Mouse (Mus musculus) liver, adult 2 months (tissue): Measurements from ENCODE around the gene Itpkb. TPM values are rescaled to one million over a fixed set of nuclear protein-coding genes. Genes with fewer than 3 reads are reported as not detected.

Source experiments
- DNase-seq: peaks from one replicate; pipeline ENCODE4 v3.0.0-alpha.2; 2011; ENCODE audit warnings: low read depth, low spot score; ENCODE audit errors: extremely low read depth
- H3K27ac ChIP-seq: fragments of 200-500 bp; replicated peaks from 2 replicates; pipeline ENCODE4 v1.5.1; 2012; ENCODE audit warnings: low read depth, mild to moderate bottlenecking, control low read depth, inconsistent platforms, low read length; ENCODE audit not compliant: insufficient read depth
- H3K27me3 ChIP-seq: fragments of 200-500 bp; 2 replicates; pipeline ENCODE4 v1.6.1; 2012; ENCODE audit warnings: mild to moderate bottlenecking, moderate library complexity, low read length, inconsistent platforms; ENCODE audit not compliant: control insufficient read depth, insufficient read depth
- H3K36me3 ChIP-seq: fragments of 200-500 bp; 2 replicates; pipeline ENCODE4 v1.6.1; 2012; ENCODE audit warnings: low read length, inconsistent platforms; ENCODE audit not compliant: control insufficient read depth, insufficient read depth
- H3K4me1 ChIP-seq: fragments of 200-500 bp; 2 replicates; pipeline ENCODE4 v1.6.1; 2011; ENCODE audit warnings: low read length; ENCODE audit not compliant: control insufficient read depth, insufficient read depth
- H3K4me3 ChIP-seq: fragments of 200-500 bp; 2 replicates; pipeline ENCODE4 v1.5.1; 2011; ENCODE audit warnings: low read depth, mild to moderate bottlenecking, control low read depth, low read length, moderate library complexity; ENCODE audit not compliant: insufficient read depth
- H3K79me2 ChIP-seq: fragments of 200-500 bp; 2 replicates; pipeline ENCODE4 v1.6.1; 2012; ENCODE audit warnings: inconsistent platforms, mild to moderate bottlenecking, low read length, moderate library complexity; ENCODE audit not compliant: control insufficient read depth, insufficient read depth
- H3K9ac ChIP-seq: fragments of 200-500 bp; 2 replicates; pipeline ENCODE4 v1.6.1; 2012; ENCODE audit warnings: low read depth, mild to moderate bottlenecking, control low read depth, inconsistent platforms, low read length
- CTCF ChIP-seq: fragments of 200-500 bp; IDR thresholded peaks from 2 replicates; pipeline ENCODE4 v1.5.1; 2011; ENCODE audit warnings: low read depth, low read length, control low read depth
- POLR2A ChIP-seq: fragments of 200-500 bp; IDR thresholded peaks from 2 replicates; pipeline ENCODE4 v1.6.1; 2011; ENCODE audit warnings: low read length, control low read depth; ENCODE audit not compliant: insufficient read depth; ENCODE audit errors: extremely low read depth
- WGBS: fragments of 180-500 bp; shearing (Covaris S2); methylation state at CpG from one replicate; pipeline ENCODE4 v1.1.7; 2018; 5-methylcytosine and 5-hydroxymethylcytosine counted together
- polyA plus RNA-seq: library from polyadenylated mRNA; depleted of rRNA; stranded (reverse); fragments of >200 nt; gene quantifications from 2 replicates; pipeline ENCODE4 v1.2.3, GENCODE M21; 2012
- total RNA-seq: library from RNA; depleted of rRNA; stranded (reverse); fragments of >200 nt; gene quantifications from 2 replicates; pipeline ENCODE4 v1.2.3, GENCODE M21; 2014

Itpkb gene
- total and polyA plus RNA-seq, 2 experiments: 2.7 to 3.7 TPM

GRCm38 (mm10) chr1:180421165-180421909 lies 91.1 kb downstream of the Itpkb start:
- no peaks in the 10 kb centered on the region for H3K79me2 ChIP-seq

GRCm38 (mm10) chr1:180422076-180422828 lies 92.0 kb downstream of the Itpkb start:
- Histone ChIP-seq H3K27ac (no peak overlapping the region), H3K36me3 (no peaks in the 10 kb centered on the region), H3K4me3 (no peak overlapping the region), H3K4me1 (peaks cover 6% of the 10 kb centered on the region), H3K27me3 (no peaks in the 10 kb centered on the region), H3K9ac (no peak overlapping the region), H3K79me2 (no peaks in the 10 kb centered on the region)
- peak; percentile 47 for DNase-seq
- 40% methylated on average over 11 of the region's 11 CpGs for WGBS
- TF ChIP-seq CTCF (peak; percentile 90), POLR2A (no peak)

More at GRCm38 (mm10) chr1:180421165-180421909, 91.1 kb downstream of the Itpkb start:
- Histone ChIP-seq H3K4me1 (peaks cover 6% of the 10 kb centered on the region), H3K27ac (no peak overlapping the region), H3K36me3 (no peaks in the 10 kb centered on the region), H3K9ac (no peak overlapping the region), H3K4me3 (no peak overlapping the region), H3K27me3 (no peaks in the 10 kb centered on the region)
- no peak for TF ChIP-seq POLR2A
- TF ChIP-seq CTCF: no peak
- WGBS: 57% methylated on average over 25 of the region's 25 CpGs
- no peak for DNase-seq

- TF ChIP-seq POLR2A (no peak), CTCF (no peak)
- H3K27me3 ChIP-seq: no peaks in the 10 kb centered on the region
- WGBS: 52% methylated on average over 16 of the region's 16 CpGs
- H3K4me1 ChIP-seq: peaks cover 6% of the 10 kb centered on the region
- H3K27ac ChIP-seq: no peak overlapping the region
- H3K36me3 ChIP-seq: no peaks in the 10 kb centered on the region
- DNase-seq: no peak
- no peak overlapping the region for H3K9ac ChIP-seq
- no peaks in the 10 kb centered on the region for H3K79me2 ChIP-seq
- H3K4me3 ChIP-seq: no peak overlapping the region
These were observed 92.8 kb downstream of the Itpkb start for GRCm38 (mm10) chr1:180423008-180423639.

- no peak overlapping the region for H3K9ac ChIP-seq
- H3K27me3 ChIP-seq: no peaks in the 10 kb centered on the region
- no peak overlapping the region for H3K4me3 ChIP-seq
- H3K79me2 ChIP-seq: no peaks in the 10 kb centered on the region
- 88% methylated on average over 3 of the region's 3 CpGs for WGBS
- no peak for TF ChIP-seq POLR2A
- no peak for TF ChIP-seq CTCF
- H3K36me3 ChIP-seq: no peaks in the 10 kb centered on the region
- no peak for DNase-seq
- peaks cover 6% of the 10 kb centered on the region for H3K4me1 ChIP-seq
- H3K27ac ChIP-seq: no peak overlapping the region
These were observed 93.6 kb downstream of the Itpkb start for GRCm38 (mm10) chr1:180423931-180424330.

GRCm38 (mm10) chr1:180426405-180426804 lies 96.1 kb downstream of the Itpkb start:
- 75% methylated on average over 6 of the region's 6 CpGs for WGBS
- DNase-seq: no peak
- H3K36me3 ChIP-seq: no peaks in the 10 kb centered on the region
- H3K9ac ChIP-seq: no peak overlapping the region
- no peak overlapping the region for H3K4me3 ChIP-seq
- no peaks in the 10 kb centered on the region for H3K79me2 ChIP-seq
- H3K4me1 ChIP-seq: peaks cover 3% of the 10 kb centered on the region
- H3K27me3 ChIP-seq: no peaks in the 10 kb centered on the region
- TF ChIP-seq POLR2A: no peak
- no peak for TF ChIP-seq CTCF
- H3K27ac ChIP-seq: no peak overlapping the region
